Mouse (Mus musculus) C2C12 (cell line): ENCODE measurements around the gene Rpl11. TPM values are rescaled to one million over a fixed set of nuclear protein-coding genes. Genes with fewer than 3 reads are reported as not detected.
"Not testable (repeated sequence)": the region's sequence is repeated elsewhere in the genome, so short reads cannot be mapped to it uniquely, and the experiment has no call there.

Experiments used
- H3K27me3 ChIP-seq: one replicate; pipeline ENCODE4 v1.6.1; 2011; ENCODE audit not compliant: control insufficient read depth, insufficient read depth, insufficient read length
- H3K36me3 ChIP-seq: one replicate; pipeline ENCODE4 v1.6.1; 2011; ENCODE audit not compliant: control insufficient read depth, insufficient read depth
- H3K4me3 ChIP-seq: one replicate; pipeline ENCODE4 v1.5.1; 2011; ENCODE audit warnings: mild to moderate bottlenecking, control low read depth; ENCODE audit not compliant: poor library complexity, insufficient read depth, severe bottlenecking
- H3K79me2 ChIP-seq: one replicate; pipeline ENCODE4 v1.6.1; 2011; ENCODE audit not compliant: control insufficient read depth, insufficient read depth
- H3K79me3 ChIP-seq: one replicate; pipeline ENCODE4 v1.6.1; 2011; ENCODE audit warnings: low read depth, control low read depth
- H3ac ChIP-seq: one replicate; pipeline ENCODE3; 2011; ENCODE audit warnings: low read depth; ENCODE audit not compliant: control insufficient read depth, insufficient read length
- CEBPB ChIP-seq: IDR thresholded peaks from one replicate; pipeline ENCODE4 v1.6.1; 2011; ENCODE audit warnings: low read depth, mild to moderate bottlenecking, control low read depth, moderate library complexity
- CTCF ChIP-seq: IDR thresholded peaks from one replicate; pipeline ENCODE4 v1.5.1; 2011; ENCODE audit not compliant: control insufficient read depth, insufficient read depth, insufficient read length
- FOSL1 ChIP-seq: IDR thresholded peaks from one replicate; pipeline ENCODE4 v1.8.0; 2011; ENCODE audit warnings: mild to moderate bottlenecking, low read length; ENCODE audit not compliant: poor library complexity, insufficient read depth, severe bottlenecking
- MAX ChIP-seq: IDR thresholded peaks from one replicate; pipeline ENCODE4 v1.6.1; 2011; ENCODE audit warnings: mild to moderate bottlenecking, control low read depth
- MYOD1 ChIP-seq: IDR thresholded peaks from one replicate; pipeline ENCODE4 v1.6.1; 2011; ENCODE audit warnings: low read depth; ENCODE audit not compliant: control insufficient read depth, insufficient read length
- MYOG ChIP-seq: IDR thresholded peaks from one replicate; pipeline ENCODE4 v1.6.1; 2011; ENCODE audit not compliant: control insufficient read depth, insufficient read length; ENCODE audit errors: extremely low read depth
- USF1 ChIP-seq: IDR thresholded peaks from one replicate; pipeline ENCODE4 v1.6.1; 2011; ENCODE audit warnings: low read depth, mild to moderate bottlenecking, control low read depth, moderate library complexity
- polyA plus RNA-seq: library from polyadenylated mRNA; unstranded; fragments of >200 nt; fragmentation: generic; extraction: Trizol; gene quantifications from one replicate; pipeline ENCODE4 v1.2.1, GENCODE M21; 2012; ENCODE audit warnings: missing spikeins

Rpl11 gene
- polyA plus RNA-seq, 1 experiment: 2,415 TPM

- Histone ChIP-seq H3K79me2 (no peaks in the 10 kb centered on the region), H3K36me3 (no peaks in the 10 kb centered on the region), H3K4me3 (no peak overlapping the region), H3ac (no peak overlapping the region), H3K79me3 (no peaks in the 10 kb centered on the region), H3K27me3 (no peaks in the 10 kb centered on the region)
- TF ChIP-seq MAX: no peak
- no peak for TF ChIP-seq FOSL1
- no peak for TF ChIP-seq MYOG
- no peak for TF ChIP-seq CTCF
- TF ChIP-seq CEBPB: no peak
- no peak for TF ChIP-seq USF1
- no peak for TF ChIP-seq MYOD1
These were observed 9.9 kb upstream of the Rpl11 start for GRCm38 (mm10) chr4:136063143-136063542.

- not testable (repeated sequence) for H3K79me2 ChIP-seq, H3ac ChIP-seq, H3K4me3 ChIP-seq, H3K36me3 ChIP-seq, H3K27me3 ChIP-seq, H3K79me3 ChIP-seq
These were observed 6.7 kb upstream of the Rpl11 start for GRCm38 (mm10) chr4:136059800-136060488.

GRCm38 (mm10) chr4:136057916-136058315, 4.7 kb upstream of the Rpl11 start:
- H3K27me3 ChIP-seq: no peaks in the 10 kb centered on the region
- no peak for TF ChIP-seq MAX
- no peak for TF ChIP-seq CTCF
- TF ChIP-seq CEBPB: peak; percentile 59
- no peak for TF ChIP-seq USF1
- TF ChIP-seq MYOG: no peak
- H3K79me3 ChIP-seq: peaks cover 3% of the 10 kb centered on the region
- no peak overlapping the region for H3ac ChIP-seq
- no peaks in the 10 kb centered on the region for H3K36me3 ChIP-seq
- H3K4me3 ChIP-seq: no peak overlapping the region
- peaks cover 4% of the 10 kb centered on the region for H3K79me2 ChIP-seq

- H3K36me3 ChIP-seq: peaks cover 18% of the 10 kb centered on the region
- H3K79me2 ChIP-seq: peaks cover 22% of the 10 kb centered on the region
- no peak for TF ChIP-seq FOSL1
- no peak for TF ChIP-seq CTCF
- TF ChIP-seq MYOG: no peak
- TF ChIP-seq CEBPB: no peak
- TF ChIP-seq MAX: no peak
- no peak for TF ChIP-seq MYOD1
- TF ChIP-seq USF1: no peak
- H3K27me3 ChIP-seq: no peaks in the 10 kb centered on the region
- H3K4me3 ChIP-seq: no peak overlapping the region
- H3K79me3 ChIP-seq: peaks cover 22% of the 10 kb centered on the region
- H3ac ChIP-seq: no peak overlapping the region
These were observed 2.8 kb upstream of the Rpl11 start for GRCm38 (mm10) chr4:136056030-136056429.

- Histone ChIP-seq H3K4me3 (no peak overlapping the region), H3K79me3 (peaks cover 43% of the 10 kb centered on the region), H3K79me2 (peaks cover 44% of the 10 kb centered on the region), H3ac (no peak overlapping the region), H3K36me3 (peaks cover 40% of the 10 kb centered on the region), H3K27me3 (no peaks in the 10 kb centered on the region)
- TF ChIP-seq USF1: no peak
- TF ChIP-seq MYOG: no peak
- TF ChIP-seq FOSL1: no peak
- TF ChIP-seq CEBPB: no peak
- no peak for TF ChIP-seq CTCF
- TF ChIP-seq MYOD1: no peak
- TF ChIP-seq MAX: no peak
These were observed 615 bp upstream of the Rpl11 start for GRCm38 (mm10) chr4:136053843-136054242.

GRCm38 (mm10) chr4:136052534-136053246, 538 bp downstream of the Rpl11 start:
- H3K79me2 ChIP-seq: peaks cover 51% of the 10 kb centered on the region
- TF ChIP-seq MYOG (no peak), CEBPB (no peak), MAX (no peak), FOSL1 (no peak), MYOD1 (no peak), USF1 (no peak), CTCF (no peak)
- peak overlapping the region; percentile 95 for H3K4me3 ChIP-seq
- peak overlapping the region; percentile 94 for H3ac ChIP-seq
- peaks cover 51% of the 10 kb centered on the region for H3K79me3 ChIP-seq
- peaks cover 51% of the 10 kb centered on the region for H3K36me3 ChIP-seq
- H3K27me3 ChIP-seq: no peaks in the 10 kb centered on the region
